Mouse (Mus musculus) testis, adult 2 months (tissue): Measurements from ENCODE around the gene Usp18.

Experiments
- CTCF ChIP-seq: fragments of 200-500 bp; IDR thresholded peaks from 2 replicates; pipeline ENCODE4 v1.5.1; 2012; ENCODE audit warnings: low read depth, mild to moderate bottlenecking, inconsistent platforms, low read length, moderate library complexity; ENCODE audit not compliant: control insufficient read depth, insufficient read depth, insufficient replicate concordance
- POLR2A ChIP-seq: fragments of 200-500 bp; IDR thresholded peaks from 2 replicates; pipeline ENCODE4 v1.6.1; 2012; ENCODE audit warnings: low read depth, mild to moderate bottlenecking, inconsistent platforms, low read length, moderate library complexity; ENCODE audit not compliant: control insufficient read depth

GRCm38 (mm10) chr6:121238209-121238608, 7.5 kb upstream of the Usp18 start:
- TF ChIP-seq POLR2A (no peak), CTCF (no peak)
